ENCODE assay signal across 9 mouse cellular contexts in genomic region chr12:3841121-3841520, GRCm38 (mm10). TPM values are rescaled to one million over a fixed set of nuclear protein-coding genes. Genes with fewer than 3 reads are reported as not detected.
DNase-seq lines count a peak whose midpoint lies in the region; ATAC-seq and TF ChIP-seq lines count a peak whose summit lies in the region.
"Had no signal": no experiment of that assay in that cellular context is flagged by ENCODE, and none has a peak within 500 bp of the region (broad histone marks: within the 10 kb centered on the region; RNA-seq: fewer than 3 reads in every experiment).

No protein-coding gene starts in this region.

- H3K4me3 ChIP-seq in hindbrain, postnatal 0 days (ENCODE audit: low read length): no peak overlapping the region
- no peak overlapping the region for H3K4me3 ChIP-seq in hindbrain, embryonic 13.5 days
- H3K4me3 ChIP-seq: neural tube, embryonic 12.5 days had no signal

- H3K36me3 ChIP-seq in hindbrain, postnatal 0 days (ENCODE audit: insufficient read depth, low read length): peaks cover 29% of the 10 kb centered on the region; the same call in 1 of the 2 replicates
- peaks cover 61% of the 10 kb centered on the region for H3K36me3 ChIP-seq in hindbrain, embryonic 13.5 days

- H3K4me1 ChIP-seq in hindbrain, postnatal 0 days (ENCODE audit: insufficient read depth, low read length): peaks cover 13% of the 10 kb centered on the region
- peaks cover 32% of the 10 kb centered on the region for H3K4me1 ChIP-seq in hindbrain, embryonic 13.5 days (replicated peaks)

- no peak overlapping the region for H3K27ac ChIP-seq in hindbrain, postnatal 0 days
- H3K27ac ChIP-seq in hindbrain, embryonic 13.5 days: no peak overlapping the region
- H3K27ac ChIP-seq: neural tube, embryonic 12.5 days had no signal

- no peaks in the 10 kb centered on the region for H3K27me3 ChIP-seq in hindbrain, postnatal 0 days (ENCODE audit: insufficient read depth, low read length)
- H3K27me3 ChIP-seq in hindbrain, embryonic 13.5 days: no peaks in the 10 kb centered on the region
- H3K27me3 ChIP-seq: neural tube, embryonic 12.5 days had no signal

- no peak overlapping the region for H3K4me2 ChIP-seq in hindbrain, postnatal 0 days (ENCODE audit: low read depth, low read length)
- H3K4me2 ChIP-seq in hindbrain, embryonic 13.5 days: no peak overlapping the region
- H3K4me2 ChIP-seq: neural tube, embryonic 12.5 days had no signal

- no peak overlapping the region for H3K9ac ChIP-seq in hindbrain, postnatal 0 days (replicated peaks; ENCODE audit: low read length)
- no peak overlapping the region for H3K9ac ChIP-seq in hindbrain, embryonic 13.5 days
- H3K9ac ChIP-seq: neural tube, embryonic 12.5 days had no signal

- no peak for TF ChIP-seq CTCF in hindbrain, postnatal 0 days (IDR thresholded peaks at IDR 0.05; ENCODE audit: low read depth)

- no peaks in the 10 kb centered on the region for H3K9me3 ChIP-seq in hindbrain, postnatal 0 days (ENCODE audit: low read length)
- H3K9me3 ChIP-seq in hindbrain, embryonic 13.5 days: no peaks in the 10 kb centered on the region
- H3K9me3 ChIP-seq: neural tube, embryonic 12.5 days had no signal

- no peak for ATAC-seq in hindbrain, postnatal 0 days
- ATAC-seq in hindbrain, embryonic 13.5 days (ENCODE audit: low FRiP score): no peak
- no peak for ATAC-seq in activated CD4-positive, CD25-positive, alpha-beta regulatory T cell, adult 4 months

- peak; percentile 34 for DNase-seq in hindbrain, postnatal 0 days (ENCODE audit: low spot score)
- DNase-seq in 3T3-L1 (ENCODE audit: low read depth, low spot score) (peak; percentile 74), adipocyte (ENCODE audit: low spot score) (peak; percentile 93)
- DNase-seq in gonadal fat pad, adult 2 months (ENCODE audit: low read depth): peak; percentile 89
- DNase-seq in frontal cortex, postnatal 36 days (ENCODE audit: low spot score in 2 of 2): no peak
- no peak for DNase-seq in gastrocnemius, postnatal 10 days

- 38% methylated on average over 4 of the region's 4 CpGs for WGBS in hindbrain, postnatal 0 days
- WGBS in hindbrain, embryonic 13.5 days: 69% methylated on average over 4 of the region's 4 CpGs

RNA-seq across cellular contexts. Expression of gene Dnmt3a, which starts 35.3 kb away (rescaled TPM):
- 81.8 and 90.3 TPM in 2 replicates for total RNA-seq in hindbrain, postnatal 0 days (2014; rRNA removed)
- polyA plus RNA-seq in hindbrain, postnatal 0 days (2015; fragmentation: Nextera tagmentation; extraction: Ambion mirVana): 133 and 134 TPM in 2 replicates
- 126 and 132 TPM in 2 replicates for polyA plus RNA-seq in hindbrain, embryonic 13.5 days (2015; fragmentation: Nextera tagmentation; extraction: Ambion mirVana)
- 12.0 and 13.2 TPM in 2 replicates for polyA plus RNA-seq in gonadal fat pad, adult 2 months (2012; rRNA removed)
- 10 to 100 TPM; 17.9 to 22.9 TPM for polyA plus RNA-seq in activated CD4-positive, CD25-positive, alpha-beta regulatory T cell, adult 4 months (2017; shearing (Covaris generic))
- total RNA-seq in gastrocnemius, postnatal 10 days (2021): 100 to 1,000 TPM; 154 to 172 TPM

Comparison
In these comparisons a context has a peak if more than half of its experiments do, and no peak if none do; other contexts are left out.
1. DNase-seq: peak in hindbrain, postnatal 0 days (single experiment), 3T3-L1 (single experiment), adipocyte (single experiment) and gonadal fat pad, adult 2 months (single experiment); none in frontal cortex, postnatal 36 days (0 of 2) and gastrocnemius, postnatal 10 days (single experiment).